Mouse (Mus musculus) stomach, embryonic 14.5 days (tissue): Measurements from ENCODE around the gene Resp18. TPM values are rescaled to one million over a fixed set of nuclear protein-coding genes. Genes with fewer than 3 reads are reported as not detected.
A peak's percentile ranks its signal among the peaks of the same experiment; 100 is the strongest.
"Not testable (repeated sequence)": the region's sequence is repeated elsewhere in the genome, so short reads cannot be mapped to it uniquely, and the experiment has no call there.

ENCODE experiments used
- ATAC-seq: fragments of 200-750 bp; cut with Nextera tagmentation; 2 replicates; pipeline ENCODE4 v1.8.0; 2017; ENCODE audit warnings: low read depth, moderate TSS enrichment; ENCODE audit not compliant: insufficient number of reproducible peaks, insufficient read depth, low FRiP score
- H3K27ac ChIP-seq: fragments of 300-500 bp; sonication (generic); 2 replicates; pipeline ENCODE4 v1.5.1; 2014; ENCODE audit warnings: mild to moderate bottlenecking, low read length, moderate library complexity, mixed read lengths
- H3K27me3 ChIP-seq: fragments of 300-500 bp; sonication (generic); 2 replicates; pipeline ENCODE4 v1.6.1; 2014; ENCODE audit warnings: low read length, control low read depth, mixed read lengths; ENCODE audit not compliant: control insufficient read depth, insufficient read depth
- H3K36me3 ChIP-seq: fragments of 300-500 bp; sonication (generic); 2 replicates; pipeline ENCODE4 v1.6.1; 2014; ENCODE audit warnings: mild to moderate bottlenecking, control low read depth, low read length, moderate library complexity, mixed read lengths; ENCODE audit not compliant: control insufficient read depth, insufficient read depth
- H3K4me1 ChIP-seq: fragments of 300-500 bp; sonication (generic); 2 replicates; pipeline ENCODE4 v1.6.1; 2014; ENCODE audit warnings: low read length, control low read depth, mixed read lengths; ENCODE audit not compliant: control insufficient read depth, insufficient read depth
- H3K4me2 ChIP-seq: fragments of 300-500 bp; sonication (generic); replicated peaks from 2 replicates; pipeline ENCODE4 v1.6.1; 2014; ENCODE audit warnings: low read depth, low read length, control low read depth
- H3K4me3 ChIP-seq: fragments of 300-500 bp; sonication (generic); 2 replicates; pipeline ENCODE4 v1.5.1; 2014; ENCODE audit warnings: low read depth, low read length, control low read depth
- H3K9ac ChIP-seq: fragments of 300-500 bp; sonication (generic); replicated peaks from 2 replicates; pipeline ENCODE4 v1.6.1; 2014; ENCODE audit warnings: low read depth, mild to moderate bottlenecking, control low read depth, low read length, moderate library complexity, mixed read lengths
- H3K9me3 ChIP-seq: fragments of 300-500 bp; sonication (generic); 2 replicates; pipeline ENCODE4 v1.6.1; 2016; ENCODE audit warnings: low read depth, low read length, control low read depth; ENCODE audit not compliant: control insufficient read depth
- WGBS: fragments of 180-500 bp; shearing (Covaris S2); extraction: QIAGEN DNeasy Blood & Tissue Kit; methylation state at CpG from one replicate; pipeline ENCODE4 v1.1.7; 2014; 5-methylcytosine and 5-hydroxymethylcytosine counted together
- polyA plus RNA-seq: library from polyadenylated mRNA; unstranded; fragments of >200 nt; fragmentation: Nextera tagmentation; extraction: Ambion mirVana; gene quantifications from 2 replicates; pipeline ENCODE4 v1.2.1, GENCODE M21; 2014

The Resp18 gene
- polyA plus RNA-seq, 1 experiment from 2014 or later: 9.8 TPM

- peak; percentile 43; the same call in 1 of the 2 replicates for ATAC-seq
- no peak overlapping the region for H3K4me3 ChIP-seq
- H3K9ac ChIP-seq: no peak overlapping the region
- H3K27me3 ChIP-seq: no peaks in the 10 kb centered on the region
- H3K4me2 ChIP-seq: no peak overlapping the region
- peaks cover 2% of the 10 kb centered on the region; the same call in 1 of the 2 replicates for H3K4me1 ChIP-seq
- 2% methylated on average over 8 of the region's 8 CpGs for WGBS
- H3K36me3 ChIP-seq: no peaks in the 10 kb centered on the region; the same call in 1 of the 2 replicates
- H3K9me3 ChIP-seq: no peaks in the 10 kb centered on the region
- no peak overlapping the region for H3K27ac ChIP-seq
Measured at GRCm38 (mm10) chr1:75234606-75235005, 43.6 kb downstream of the Resp18 start.

GRCm38 (mm10) chr1:75232489-75232888, 45.7 kb downstream of the Resp18 start:
- H3K27me3 ChIP-seq, H3K9me3 ChIP-seq, H3K4me3 ChIP-seq, H3K27ac ChIP-seq, H3K4me1 ChIP-seq, H3K9ac ChIP-seq, ATAC-seq, H3K4me2 ChIP-seq, H3K36me3 ChIP-seq: not testable (repeated sequence)
- WGBS: 71% methylated on average over 4 of the region's 4 CpGs

DNA sequence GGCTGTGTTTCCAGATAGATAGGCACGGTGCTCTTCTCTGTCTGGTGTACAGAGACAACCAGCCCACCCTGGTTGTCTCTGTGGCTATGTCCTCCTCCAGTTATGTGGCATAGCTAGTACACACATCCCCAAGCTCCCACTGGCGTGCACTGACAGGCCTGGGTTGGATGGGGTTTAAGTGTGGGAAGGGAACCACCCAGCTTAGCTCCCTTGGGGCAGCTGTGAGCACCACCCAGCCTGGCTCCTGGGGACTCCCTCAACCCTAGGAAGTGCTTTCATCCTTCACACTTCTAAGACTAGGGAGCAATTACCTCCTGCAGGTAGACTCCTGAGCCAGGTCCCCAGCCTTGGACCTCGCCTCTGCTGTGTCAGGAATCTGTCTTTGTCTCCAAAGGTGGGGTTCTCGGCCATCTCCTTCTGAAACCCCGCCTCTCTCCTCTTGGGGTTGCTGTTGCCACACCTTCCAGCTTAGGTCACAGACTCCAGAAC, 46.5 kb downstream of the Resp18 start, which contains the start of gene A630095N17Rik:
TSS of gene A630095N17Rik (minus strand) at position 439 of the 489 bp plus-strand sequence.
- Histone ChIP-seq H3K27me3 (no peaks in the 10 kb centered on the region), H3K27ac (no peak within 1 kb of the TSS), H3K4me2 (no peak within 1 kb of the TSS), H3K4me1 (no peaks in the 10 kb centered on the region), H3K9ac (no peak within 1 kb of the TSS), H3K4me3 (no peak within 1 kb of the TSS), H3K9me3 (no peaks in the 10 kb centered on the region), H3K36me3 (no peaks in the 10 kb centered on the region)
- 67% methylated on average over 5 of the region's 5 CpGs for WGBS
- ATAC-seq: no peak

DNA sequence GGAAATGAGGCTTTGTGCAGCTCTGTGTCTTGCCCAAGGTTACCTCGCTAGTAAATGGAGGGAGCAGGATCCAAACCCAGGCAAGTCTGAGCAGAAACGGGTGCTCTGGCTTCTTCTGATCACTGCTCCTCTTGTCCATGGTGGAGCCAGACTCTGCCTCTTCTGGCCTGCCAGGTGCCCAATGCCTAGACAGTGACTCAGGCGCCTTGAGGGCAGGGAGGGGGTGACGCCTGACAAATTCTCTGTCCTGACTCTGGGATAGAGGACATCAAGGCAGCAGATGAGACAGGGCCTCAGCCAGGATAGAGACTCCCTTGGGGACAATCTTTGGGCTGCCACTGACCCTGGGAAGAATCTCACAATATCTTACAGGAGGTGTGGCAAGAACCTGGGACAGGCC, 47.0 kb downstream of the Resp18 start:
- H3K27ac ChIP-seq: no peak overlapping the region
- H3K9me3 ChIP-seq: no peaks in the 10 kb centered on the region
- no peak overlapping the region for H3K4me2 ChIP-seq
- no peak for ATAC-seq
- no peak overlapping the region for H3K9ac ChIP-seq
- H3K4me3 ChIP-seq: no peak overlapping the region
- H3K36me3 ChIP-seq: no peaks in the 10 kb centered on the region
- WGBS: 75% methylated on average over 4 of the region's 4 CpGs
- no peaks in the 10 kb centered on the region for H3K27me3 ChIP-seq
- no peaks in the 10 kb centered on the region for H3K4me1 ChIP-seq

DNA sequence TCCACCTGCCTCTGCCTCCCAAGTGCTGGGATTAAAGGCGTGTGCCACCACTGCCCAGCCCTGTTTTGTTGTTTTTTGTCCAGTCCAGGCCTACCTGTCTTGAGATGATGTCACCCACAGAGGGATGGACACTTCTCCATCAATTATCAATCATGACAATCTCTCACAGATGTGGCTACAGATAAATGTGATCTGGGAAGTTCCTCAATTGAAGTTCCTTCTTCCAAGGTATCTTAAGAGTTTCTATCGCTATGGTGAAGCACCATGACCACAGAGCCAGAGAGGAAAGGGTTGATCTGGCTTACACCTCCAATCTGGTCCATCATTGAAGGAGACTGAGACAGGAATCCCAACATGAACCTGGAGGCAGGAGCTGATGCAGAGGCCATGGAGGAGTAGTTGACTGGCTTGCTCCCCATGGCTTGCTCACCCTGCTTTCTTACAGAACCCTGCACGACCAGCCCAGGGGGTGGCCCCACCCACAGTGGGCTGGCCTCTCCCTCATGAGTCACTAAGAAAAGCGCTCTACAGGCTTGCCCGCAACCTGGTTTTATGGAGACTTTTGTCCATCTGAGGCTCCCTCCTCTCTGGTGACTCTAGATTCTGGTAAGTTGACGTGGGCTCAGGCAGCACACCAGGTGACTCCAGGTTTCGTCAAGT, 47.8 kb downstream of the Resp18 start:
- H3K36me3 ChIP-seq: no peaks in the 10 kb centered on the region
- WGBS: 68% methylated on average over 7 of the region's 7 CpGs
- H3K9ac ChIP-seq: no peak overlapping the region
- ATAC-seq: no peak
- no peak overlapping the region for H3K4me3 ChIP-seq
- no peaks in the 10 kb centered on the region for H3K4me1 ChIP-seq
- H3K27ac ChIP-seq: no peak overlapping the region
- no peaks in the 10 kb centered on the region for H3K9me3 ChIP-seq
- H3K4me2 ChIP-seq: no peak overlapping the region
- H3K27me3 ChIP-seq: no peaks in the 10 kb centered on the region

- Histone ChIP-seq H3K27me3 (no peaks in the 10 kb centered on the region), H3K4me2 (no peak overlapping the region), H3K4me3 (no peak overlapping the region), H3K36me3 (no peaks in the 10 kb centered on the region), H3K27ac (no peak overlapping the region), H3K9me3 (no peaks in the 10 kb centered on the region), H3K9ac (no peak overlapping the region), H3K4me1 (no peaks in the 10 kb centered on the region)
- 65% methylated on average over 4 of the region's 4 CpGs for WGBS
- ATAC-seq: no peak
Measured at GRCm38 (mm10) chr1:75229158-75229557, 49.1 kb downstream of the Resp18 start.

DNA sequence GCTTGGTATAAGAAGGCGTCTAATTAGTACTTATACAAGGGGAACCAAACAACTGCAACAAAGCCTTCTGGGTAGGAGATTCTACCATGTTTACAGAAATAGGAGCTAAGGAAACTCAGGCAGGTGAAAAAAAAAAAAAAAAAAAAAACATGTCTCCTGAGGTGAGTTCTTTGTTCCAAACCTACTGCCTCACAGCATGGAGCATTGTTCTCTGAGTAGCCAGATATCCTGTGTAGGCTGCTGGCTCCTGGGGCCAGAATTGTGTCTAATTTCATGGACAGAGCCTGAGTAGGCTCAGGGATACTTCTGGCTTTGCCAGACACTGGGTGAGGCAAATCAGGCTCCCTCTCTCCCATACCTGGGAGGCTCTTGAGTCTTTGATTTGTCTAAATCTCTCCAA, 50.6 kb downstream of the Resp18 start:
- Histone ChIP-seq H3K4me1 (no peaks in the 10 kb centered on the region), H3K27me3 (no peaks in the 10 kb centered on the region), H3K9ac (no peak overlapping the region), H3K27ac (no peak overlapping the region), H3K36me3 (no peaks in the 10 kb centered on the region), H3K4me2 (no peak overlapping the region), H3K9me3 (no peaks in the 10 kb centered on the region), H3K4me3 (no peak overlapping the region)
- WGBS: 70% methylated on average over 1 of the region's 1 CpGs
- ATAC-seq: no peak

DNA sequence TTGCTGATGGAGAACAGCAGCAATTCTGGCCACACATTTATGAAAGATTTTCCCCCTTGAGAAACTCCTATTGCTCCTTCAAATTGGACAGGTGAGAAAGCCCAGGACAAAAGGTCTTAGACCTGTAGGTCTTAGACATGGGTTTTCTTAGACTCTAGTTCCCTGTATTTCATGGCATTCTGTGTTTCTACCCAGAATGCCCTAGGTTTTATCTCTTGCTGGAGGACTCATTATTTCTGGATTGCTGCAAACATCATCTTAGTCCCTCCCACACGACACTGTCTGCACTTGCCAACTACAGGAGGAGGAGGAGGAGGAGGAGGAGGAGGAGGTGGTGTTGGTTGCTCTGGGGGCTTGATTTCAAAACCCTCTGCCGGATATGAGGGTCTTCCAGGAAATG, 52.1 kb downstream of the Resp18 start:
- Histone ChIP-seq H3K9ac (no peak overlapping the region), H3K4me2 (no peak overlapping the region), H3K4me3 (no peak overlapping the region), H3K27me3 (no peaks in the 10 kb centered on the region), H3K4me1 (no peaks in the 10 kb centered on the region), H3K27ac (no peak overlapping the region), H3K36me3 (no peaks in the 10 kb centered on the region), H3K9me3 (no peaks in the 10 kb centered on the region)
- ATAC-seq: no peak
- WGBS: 55% methylated on average over 2 of the region's 2 CpGs

DNA sequence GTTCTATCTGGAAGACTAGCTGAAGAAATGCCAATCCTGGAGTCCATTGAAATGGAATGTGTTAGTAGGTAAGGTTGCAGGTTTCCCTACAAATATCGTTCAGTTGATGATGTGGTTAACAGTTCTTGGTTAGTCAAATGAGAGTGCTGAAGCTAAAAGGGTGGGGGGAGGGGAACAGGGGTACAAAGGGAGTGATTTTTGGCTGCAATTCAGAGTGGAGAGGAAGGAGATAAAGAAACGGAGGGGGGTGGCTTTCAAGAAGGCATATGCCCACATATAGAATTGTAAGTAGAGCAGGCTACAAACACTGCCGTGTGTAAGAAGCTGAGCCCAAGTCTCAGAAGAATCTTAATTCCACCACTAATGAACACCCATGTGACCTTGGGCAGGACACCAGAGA, 52.7 kb downstream of the Resp18 start:
- ATAC-seq: no peak
- no peak overlapping the region for H3K27ac ChIP-seq
- no peak overlapping the region for H3K4me3 ChIP-seq
- no peaks in the 10 kb centered on the region for H3K36me3 ChIP-seq
- no peaks in the 10 kb centered on the region for H3K4me1 ChIP-seq
- WGBS: 67% methylated on average over 3 of the region's 3 CpGs
- no peaks in the 10 kb centered on the region for H3K9me3 ChIP-seq
- no peak overlapping the region for H3K9ac ChIP-seq
- H3K27me3 ChIP-seq: peaks cover 6% of the 10 kb centered on the region; the same call in 1 of the 2 replicates
- no peak overlapping the region for H3K4me2 ChIP-seq
